Mouse (Mus musculus) bone marrow, adult 2 months (tissue): Measurements from ENCODE around the gene Ankrd9. TPM values are rescaled to one million over a fixed set of nuclear protein-coding genes. Genes with fewer than 3 reads are reported as not detected.

Experiments used
- H3K27ac ChIP-seq: fragments of 200-500 bp; 2 replicates; pipeline ENCODE4 v1.5.1; 2012; ENCODE audit warnings: low read depth, mild to moderate bottlenecking, control low read depth, inconsistent platforms, low read length; ENCODE audit not compliant: control insufficient read depth, poor library complexity, insufficient read depth
- H3K4me1 ChIP-seq: fragments of 200-500 bp; 2 replicates; pipeline ENCODE4 v1.6.1; 2011; ENCODE audit warnings: low read length; ENCODE audit not compliant: control insufficient read depth, insufficient read depth
- H3K4me3 ChIP-seq: fragments of 200-500 bp; replicated peaks from 2 replicates; pipeline ENCODE3; 2011; ENCODE audit warnings: mild to moderate bottlenecking, low read depth, low read length, control low read depth; ENCODE audit not compliant: control insufficient read depth
- CTCF ChIP-seq: fragments of 200-500 bp; IDR thresholded peaks from 2 replicates; pipeline ENCODE4 v1.5.1; 2011; ENCODE audit warnings: low read length, control low read depth; ENCODE audit not compliant: control insufficient read depth, insufficient read depth
- POLR2A ChIP-seq: fragments of 200-500 bp; IDR thresholded peaks from 2 replicates; pipeline ENCODE4 v1.6.1; 2011; ENCODE audit warnings: low read depth, mild to moderate bottlenecking, control low read depth, low read length, borderline replicate concordance; ENCODE audit not compliant: control insufficient read depth
- WGBS: fragments of 180-500 bp; shearing (Covaris S2); methylation state at CpG from one replicate; pipeline ENCODE4 v1.1.7; 2018; 5-methylcytosine and 5-hydroxymethylcytosine counted together
- polyA plus RNA-seq: library from polyadenylated mRNA; stranded (reverse); fragments of >200 nt; gene quantifications from 2 replicates; pipeline ENCODE4 v1.2.4, GENCODE M21; 2011; ENCODE audit warnings: low replicate concordance; ENCODE audit not compliant: missing spikeins, insufficient read depth, insufficient read length

Ankrd9 gene
- polyA plus RNA-seq, 1 experiment: 28.6 TPM

GRCm38 (mm10) chr12:110951236-110951635, 27.6 kb downstream of the Ankrd9 start:
- peaks cover 3% of the 10 kb centered on the region for H3K4me1 ChIP-seq
- WGBS: 65% methylated on average over 7 of the region's 7 CpGs
- H3K27ac ChIP-seq: 0 out of 2 replicates have a peak overlapping the region, but pooled peaks have one; percentile 14
- TF ChIP-seq POLR2A (no peak), CTCF (no peak)
- H3K4me3 ChIP-seq: no peak overlapping the region

- TF ChIP-seq POLR2A: no peak
- 72% methylated on average over 4 of the region's 4 CpGs for WGBS
- Histone ChIP-seq H3K27ac (no peak overlapping the region), H3K4me3 (no peak overlapping the region), H3K4me1 (peaks cover 3% of the 10 kb centered on the region)
Measured at GRCm38 (mm10) chr12:110950151-110950550, 28.7 kb downstream of the Ankrd9 start.

DNA sequence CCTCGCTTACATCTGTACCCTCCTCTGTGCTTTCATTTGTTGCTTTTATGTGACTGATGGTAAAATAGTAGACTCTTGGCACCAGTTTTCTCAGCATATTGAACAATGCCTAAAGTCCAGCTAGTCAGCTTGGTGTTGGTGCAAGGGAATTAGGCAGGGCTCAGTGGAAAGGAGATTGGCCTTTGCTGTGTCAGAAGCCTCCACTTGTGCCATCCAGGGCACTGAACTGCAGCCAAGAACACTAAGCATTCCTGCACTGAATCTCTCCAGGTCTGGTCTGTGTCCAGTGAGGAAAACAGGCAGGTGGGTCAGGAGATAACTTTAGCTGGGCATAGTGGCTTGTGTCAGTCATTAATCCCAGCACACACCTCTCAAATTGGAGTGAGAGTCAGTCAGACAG, 29.4 kb downstream of the Ankrd9 start:
- Histone ChIP-seq H3K27ac (no peak overlapping the region), H3K4me1 (peaks cover 3% of the 10 kb centered on the region), H3K4me3 (no peak overlapping the region)
- TF ChIP-seq POLR2A (no peak), CTCF (no peak)
- WGBS: 88% methylated on average over 1 of the region's 1 CpGs

DNA sequence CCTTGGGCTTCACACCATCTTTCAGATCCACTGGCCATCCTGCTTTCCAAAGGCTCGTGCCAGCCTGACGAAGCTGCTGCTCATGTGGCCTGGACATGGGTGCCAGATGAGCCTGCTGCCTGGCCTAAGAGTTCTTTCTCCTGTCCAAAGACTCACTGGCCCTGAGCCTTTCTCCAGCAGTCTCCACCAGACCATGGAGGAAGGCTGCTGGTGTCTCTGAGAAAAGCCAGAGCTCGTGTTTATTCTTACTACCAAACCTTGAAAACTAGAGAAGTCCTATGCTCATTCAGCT, 30.0 kb downstream of the Ankrd9 start:
- WGBS: 75% methylated on average over 3 of the region's 3 CpGs
- Histone ChIP-seq H3K4me1 (peaks cover 3% of the 10 kb centered on the region), H3K4me3 (no peak overlapping the region), H3K27ac (0 out of 2 replicates have a peak overlapping the region, but pooled peaks have one; percentile 4)
- TF ChIP-seq POLR2A: no peak
- no peak for TF ChIP-seq CTCF

DNA sequence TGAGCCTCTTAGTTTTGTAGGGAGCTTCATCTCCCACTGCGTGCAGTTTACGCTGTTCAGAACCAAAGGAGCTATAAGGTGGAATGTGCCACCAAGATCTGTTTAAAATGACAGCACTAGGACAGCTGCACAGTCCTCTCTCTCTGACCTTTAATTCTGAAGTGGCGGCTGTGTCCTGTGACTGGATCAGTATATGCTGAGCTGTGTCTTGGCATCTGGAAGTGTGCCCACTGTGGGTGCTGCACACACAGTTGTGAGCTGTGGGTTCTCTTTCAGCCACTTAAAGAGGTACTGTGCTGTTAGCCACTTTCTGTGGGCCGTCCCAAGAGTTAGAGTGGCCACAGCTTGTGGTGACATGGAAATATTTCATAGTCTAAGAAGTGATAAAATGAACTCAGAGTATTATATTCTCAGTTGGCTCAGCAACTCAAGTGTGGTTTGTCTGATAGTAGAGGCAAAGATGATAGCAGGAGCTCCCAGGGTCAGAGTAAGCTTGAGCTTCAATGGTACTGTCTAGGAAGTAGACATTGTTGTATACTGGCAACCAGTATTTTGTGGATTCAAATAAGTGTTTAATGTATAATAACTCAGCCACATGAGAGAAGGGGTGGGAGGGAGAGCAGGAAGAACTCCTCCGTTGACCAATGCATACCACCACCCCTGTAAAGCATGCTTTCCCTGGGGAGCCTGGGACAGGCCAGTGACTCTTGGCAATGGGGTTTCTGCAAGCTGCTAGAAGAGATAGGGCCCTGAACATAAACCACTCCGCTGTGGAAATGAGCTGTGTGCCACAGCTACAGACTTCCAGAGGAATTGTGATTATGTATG, 30.5 kb downstream of the Ankrd9 start:
- WGBS: 73% methylated on average over 6 of the region's 6 CpGs
- 0 out of 2 replicates have a peak overlapping the region, but pooled peaks have one; percentile 5 for H3K27ac ChIP-seq
- no peak for TF ChIP-seq POLR2A
- no peak for TF ChIP-seq CTCF

GRCm38 (mm10) chr12:110946216-110946615, 32.6 kb downstream of the Ankrd9 start:
- no peak for TF ChIP-seq CTCF
- no peak for TF ChIP-seq POLR2A
- WGBS: 89% methylated on average over 7 of the region's 7 CpGs
- Histone ChIP-seq H3K4me1 (peaks cover 1% of the 10 kb centered on the region; the same call in 1 of the 2 replicates), H3K27ac (no peak overlapping the region), H3K4me3 (no peak overlapping the region)

More for the DNA sequence above, 30.5 kb downstream of the Ankrd9 start:
- Histone ChIP-seq H3K4me1 (peaks cover 1% of the 10 kb centered on the region; the same call in 1 of the 2 replicates), H3K4me3 (no peak overlapping the region)

DNA sequence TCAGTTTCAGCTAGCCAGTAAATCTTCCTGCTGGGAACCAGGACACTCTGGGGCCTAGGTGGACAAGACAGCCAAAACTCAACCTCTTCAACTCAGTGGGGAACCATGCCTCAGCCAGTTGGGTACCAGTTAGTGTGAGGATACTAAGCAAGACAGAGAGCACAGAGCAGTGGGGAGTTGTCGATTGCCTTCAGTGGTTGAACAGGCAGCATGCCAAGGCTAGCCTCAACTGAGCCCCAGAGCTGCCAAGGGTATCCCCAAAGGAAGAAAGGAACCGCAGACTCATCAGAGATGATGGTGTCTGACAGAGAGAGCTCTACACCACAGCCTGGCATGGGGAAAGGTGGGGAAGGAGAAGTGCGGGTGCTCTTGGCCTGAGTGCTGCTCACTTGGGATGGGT, 38.0 kb downstream of the Ankrd9 start:
- H3K4me1 ChIP-seq: no peaks in the 10 kb centered on the region
- no peak for TF ChIP-seq CTCF
- TF ChIP-seq POLR2A: no peak
- no peak overlapping the region for H3K27ac ChIP-seq
- H3K4me3 ChIP-seq: no peak overlapping the region
- 65% methylated on average over 3 of the region's 3 CpGs for WGBS

DNA sequence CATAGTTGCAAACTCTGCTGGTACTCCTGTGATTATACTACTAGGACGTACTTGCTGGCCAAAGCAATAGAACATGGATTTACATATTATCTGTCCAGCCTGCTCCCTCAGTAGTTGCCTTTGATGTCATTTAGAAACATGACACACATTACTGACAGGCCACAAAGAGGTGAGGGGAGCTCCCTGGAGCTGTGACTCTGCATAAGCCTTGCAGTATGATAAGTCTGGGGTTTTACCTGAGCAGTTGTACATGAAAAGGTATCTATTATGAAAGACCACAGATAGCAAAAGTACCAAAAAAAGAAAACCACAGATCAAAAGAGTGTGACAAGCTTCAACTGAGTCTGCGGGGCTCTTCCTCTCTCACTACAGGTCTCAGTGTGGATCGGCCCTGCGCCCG, 39.5 kb downstream of the Ankrd9 start:
- 88% methylated on average over 5 of the region's 5 CpGs for WGBS
- H3K4me1 ChIP-seq: no peaks in the 10 kb centered on the region
- H3K27ac ChIP-seq: no peak overlapping the region
- H3K4me3 ChIP-seq: no peak overlapping the region
- TF ChIP-seq POLR2A: no peak
- TF ChIP-seq CTCF: no peak
